Mouse (Mus musculus) limb, embryonic 12.5 days (tissue): ENCODE data around the gene Tprg. TPM values are rescaled to one million over a fixed set of nuclear protein-coding genes. Genes with fewer than 3 reads are reported as not detected.

Source experiments
- ATAC-seq: fragments of 200-750 bp; cut with Nextera tagmentation; 2 replicates; pipeline ENCODE4 v1.8.0; 2017; ENCODE audit warnings: low read depth, moderate TSS enrichment; ENCODE audit not compliant: insufficient number of reproducible peaks, insufficient read depth, low FRiP score, low TSS enrichment
- H3K27ac ChIP-seq: fragments of 300-500 bp; sonication (generic); 2 replicates; pipeline ENCODE4 v1.5.1; 2016; ENCODE audit warnings: mild to moderate bottlenecking, moderate library complexity
- H3K27me3 ChIP-seq: fragments of 300-500 bp; sonication (generic); 2 replicates; pipeline ENCODE4 v1.6.1; 2016; ENCODE audit warnings: mild to moderate bottlenecking, moderate library complexity
- H3K36me3 ChIP-seq: fragments of 300-500 bp; sonication (generic); 2 replicates; pipeline ENCODE4 v1.6.1; 2016; ENCODE audit warnings: mild to moderate bottlenecking, moderate library complexity
- H3K4me1 ChIP-seq: fragments of 300-500 bp; sonication (generic); replicated peaks from 2 replicates; pipeline ENCODE4 v1.6.1; 2016
- H3K4me2 ChIP-seq: fragments of 300-500 bp; sonication (generic); 2 replicates; pipeline ENCODE4 v1.6.1; 2016; ENCODE audit warnings: mild to moderate bottlenecking, moderate library complexity
- H3K4me3 ChIP-seq: fragments of 300-500 bp; sonication (generic); replicated peaks from 2 replicates; pipeline ENCODE4 v1.5.1; 2016; ENCODE audit warnings: mild to moderate bottlenecking
- H3K9ac ChIP-seq: fragments of 300-500 bp; sonication (generic); replicated peaks from 2 replicates; pipeline ENCODE4 v1.6.1; 2016; ENCODE audit warnings: mild to moderate bottlenecking, moderate library complexity
- H3K9me3 ChIP-seq: fragments of 300-500 bp; sonication (generic); 2 replicates; pipeline ENCODE4 v1.6.1; 2016; ENCODE audit warnings: mild to moderate bottlenecking, moderate library complexity
- WGBS: fragments of 180-500 bp; shearing (Covaris S2); methylation state at CpG from one replicate; pipeline ENCODE4 v1.1.7; 2016; 5-methylcytosine and 5-hydroxymethylcytosine counted together
- polyA plus RNA-seq: library from polyadenylated mRNA; unstranded; fragments of >200 nt; fragmentation: Nextera tagmentation; extraction: Ambion mirVana; gene quantifications from 2 replicates; pipeline ENCODE4 v1.2.1, GENCODE M21; 2016

Gene Tprg
- polyA plus RNA-seq, 1 experiment from 2014 or later = not detected

GRCm38 (mm10) chr16:25265177-25265576 lies 21.4 kb upstream of the Tprg start:
- no peaks in the 10 kb centered on the region for H3K4me1 ChIP-seq
- peaks cover 5% of the 10 kb centered on the region; the same call in 1 of the 2 replicates for H3K27me3 ChIP-seq
- H3K4me3 ChIP-seq = no peak overlapping the region
- H3K36me3 ChIP-seq = no peaks in the 10 kb centered on the region
- no peak overlapping the region for H3K9ac ChIP-seq
- H3K9me3 ChIP-seq = no peaks in the 10 kb centered on the region
- ATAC-seq = no peak
- 64% methylated on average over 11 of the region's 11 CpGs for WGBS
- no peak overlapping the region for H3K4me2 ChIP-seq
- H3K27ac ChIP-seq = no peak overlapping the region

- no peaks in the 10 kb centered on the region for H3K36me3 ChIP-seq
- H3K4me3 ChIP-seq = no peak overlapping the region
- 71% methylated on average over 4 of the region's 4 CpGs for WGBS
- no peaks in the 10 kb centered on the region for H3K4me1 ChIP-seq
- no peak for ATAC-seq
- H3K27me3 ChIP-seq = peaks cover 5% of the 10 kb centered on the region; the same call in 1 of the 2 replicates
- no peak overlapping the region for H3K9ac ChIP-seq
- H3K27ac ChIP-seq = no peak overlapping the region
- no peaks in the 10 kb centered on the region for H3K9me3 ChIP-seq
- no peak overlapping the region for H3K4me2 ChIP-seq
Measured at GRCm38 (mm10) chr16:25268276-25268675, 18.3 kb upstream of the Tprg start.

GRCm38 (mm10) chr16:25282563-25282962 lies 4.1 kb upstream of the Tprg start:
- no peaks in the 10 kb centered on the region for H3K9me3 ChIP-seq
- H3K4me3 ChIP-seq = no peak overlapping the region
- H3K27ac ChIP-seq = no peak overlapping the region
- H3K9ac ChIP-seq = no peak overlapping the region
- no peaks in the 10 kb centered on the region for H3K4me1 ChIP-seq
- no peak overlapping the region for H3K4me2 ChIP-seq
- no peak for ATAC-seq
- no peaks in the 10 kb centered on the region for H3K36me3 ChIP-seq
- no peaks in the 10 kb centered on the region for H3K27me3 ChIP-seq
- WGBS = 90% methylated on average over 4 of the region's 4 CpGs

GRCm38 (mm10) chr16:25293753-25294152 lies 7.1 kb downstream of the Tprg start:
- no peaks in the 10 kb centered on the region for H3K36me3 ChIP-seq
- no peak overlapping the region for H3K4me3 ChIP-seq
- no peaks in the 10 kb centered on the region for H3K27me3 ChIP-seq
- H3K27ac ChIP-seq = no peak overlapping the region
- 73% methylated on average over 2 of the region's 2 CpGs for WGBS
- H3K9me3 ChIP-seq = no peaks in the 10 kb centered on the region
- no peaks in the 10 kb centered on the region for H3K4me1 ChIP-seq
- no peak overlapping the region for H3K9ac ChIP-seq
- ATAC-seq = no peak
- no peak overlapping the region for H3K4me2 ChIP-seq

GRCm38 (mm10) chr16:25295546-25295945 lies 8.9 kb downstream of the Tprg start:
- 91% methylated on average over 11 of the region's 11 CpGs for WGBS

DNA sequence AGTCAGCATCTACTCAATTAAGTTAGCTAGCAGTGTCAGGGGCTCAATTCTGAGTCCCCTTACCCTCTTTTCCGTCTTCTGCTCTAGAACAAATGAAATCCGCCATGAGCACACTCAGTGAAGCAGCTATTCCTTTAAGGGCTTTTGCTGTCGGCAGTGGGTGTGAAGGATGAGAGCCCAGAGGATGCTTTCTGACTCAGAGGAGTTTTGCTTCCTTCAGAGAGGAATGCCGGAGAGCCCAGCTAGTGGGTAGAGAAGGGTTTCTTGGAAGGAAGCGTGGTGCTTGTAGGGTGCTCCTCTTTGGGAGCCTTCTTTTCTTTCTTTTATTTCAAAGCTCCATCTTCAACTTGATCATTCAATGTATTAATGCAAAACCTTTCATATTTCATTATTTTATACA lies 10.1 kb downstream of the Tprg start:
- WGBS = 88% methylated on average over 5 of the region's 5 CpGs
- Histone ChIP-seq H3K4me3 (no peak overlapping the region), H3K4me2 (no peak overlapping the region), H3K36me3 (no peaks in the 10 kb centered on the region), H3K27ac (no peak overlapping the region), H3K4me1 (no peaks in the 10 kb centered on the region), H3K27me3 (no peaks in the 10 kb centered on the region), H3K9ac (no peak overlapping the region), H3K9me3 (no peaks in the 10 kb centered on the region)
- no peak for ATAC-seq

More at GRCm38 (mm10) chr16:25295546-25295945, 8.9 kb downstream of the Tprg start:
- Histone ChIP-seq H3K4me1 (no peaks in the 10 kb centered on the region), H3K27ac (no peak overlapping the region), H3K36me3 (no peaks in the 10 kb centered on the region), H3K4me3 (no peak overlapping the region), H3K4me2 (no peak overlapping the region), H3K9ac (no peak overlapping the region), H3K27me3 (no peaks in the 10 kb centered on the region), H3K9me3 (no peaks in the 10 kb centered on the region)
- ATAC-seq = no peak

DNA sequence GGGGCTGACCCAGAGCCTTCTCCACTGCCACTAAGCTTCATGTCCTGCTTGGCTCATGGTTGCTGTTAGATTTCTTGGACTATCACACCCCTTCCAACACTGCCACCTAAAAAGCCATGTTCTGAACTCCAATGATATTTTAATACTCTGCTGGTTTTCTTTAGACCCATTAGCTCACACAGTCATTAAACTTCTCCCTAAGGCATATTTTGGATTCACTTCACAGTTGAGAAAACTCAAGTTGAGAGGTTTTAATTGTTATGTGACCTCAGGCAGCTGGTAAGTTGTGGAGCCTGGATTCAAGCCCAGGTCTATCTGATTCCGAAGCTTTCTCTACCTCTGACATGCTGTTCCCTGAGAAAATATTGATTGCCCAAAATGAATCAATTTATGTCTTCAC lies 11.6 kb downstream of the Tprg start:
- Histone ChIP-seq H3K27me3 (no peaks in the 10 kb centered on the region), H3K36me3 (no peaks in the 10 kb centered on the region), H3K4me2 (no peak overlapping the region), H3K9me3 (no peaks in the 10 kb centered on the region), H3K4me1 (no peaks in the 10 kb centered on the region), H3K27ac (no peak overlapping the region), H3K9ac (no peak overlapping the region), H3K4me3 (no peak overlapping the region)
- ATAC-seq = no peak
- 78% methylated on average over 1 of the region's 1 CpGs for WGBS

- Histone ChIP-seq H3K4me1 (no peaks in the 10 kb centered on the region), H3K27ac (no peak overlapping the region), H3K36me3 (no peaks in the 10 kb centered on the region), H3K4me3 (no peak overlapping the region), H3K4me2 (no peak overlapping the region), H3K9ac (no peak overlapping the region), H3K9me3 (no peaks in the 10 kb centered on the region), H3K27me3 (no peaks in the 10 kb centered on the region)
- no peak for ATAC-seq
- 86% methylated on average over 4 of the region's 4 CpGs for WGBS
Measured at GRCm38 (mm10) chr16:25302616-25303015, 16.0 kb downstream of the Tprg start.

- no peaks in the 10 kb centered on the region for H3K4me1 ChIP-seq
- no peak overlapping the region for H3K4me3 ChIP-seq
- H3K27ac ChIP-seq = no peak overlapping the region
- H3K36me3 ChIP-seq = no peaks in the 10 kb centered on the region
- ATAC-seq = no peak
- no peaks in the 10 kb centered on the region for H3K27me3 ChIP-seq
- H3K9me3 ChIP-seq = no peaks in the 10 kb centered on the region
- no peak overlapping the region for H3K4me2 ChIP-seq
- 65% methylated on average over 5 of the region's 5 CpGs for WGBS
- no peak overlapping the region for H3K9ac ChIP-seq
Measured at GRCm38 (mm10) chr16:25314006-25314405, 27.4 kb downstream of the Tprg start.

DNA sequence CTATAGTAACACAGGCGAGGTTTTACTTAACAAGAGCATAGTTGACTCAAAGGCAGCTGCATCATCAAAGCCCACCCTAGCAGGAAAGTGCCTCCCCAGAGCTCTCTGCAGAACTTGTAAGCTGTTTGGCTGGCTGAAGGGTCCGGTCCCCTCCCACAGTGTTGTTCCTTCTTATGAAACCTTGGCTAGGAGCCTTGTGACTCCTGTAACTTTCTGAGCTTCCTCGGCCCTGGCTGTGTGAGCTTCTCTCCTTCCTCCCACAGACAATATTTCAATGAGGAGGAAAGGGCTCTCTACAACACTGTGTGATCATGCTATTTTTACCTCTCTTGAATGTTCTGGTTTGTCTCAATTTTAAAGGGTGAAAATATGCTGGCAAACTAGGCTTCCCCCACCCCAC lies 28.5 kb downstream of the Tprg start:
- ATAC-seq = no peak
- Histone ChIP-seq H3K4me1 (no peaks in the 10 kb centered on the region), H3K9me3 (no peaks in the 10 kb centered on the region), H3K27me3 (no peaks in the 10 kb centered on the region), H3K4me3 (no peak overlapping the region), H3K27ac (no peak overlapping the region), H3K4me2 (no peak overlapping the region), H3K9ac (no peak overlapping the region), H3K36me3 (no peaks in the 10 kb centered on the region)
- 68% methylated on average over 3 of the region's 3 CpGs for WGBS

DNA sequence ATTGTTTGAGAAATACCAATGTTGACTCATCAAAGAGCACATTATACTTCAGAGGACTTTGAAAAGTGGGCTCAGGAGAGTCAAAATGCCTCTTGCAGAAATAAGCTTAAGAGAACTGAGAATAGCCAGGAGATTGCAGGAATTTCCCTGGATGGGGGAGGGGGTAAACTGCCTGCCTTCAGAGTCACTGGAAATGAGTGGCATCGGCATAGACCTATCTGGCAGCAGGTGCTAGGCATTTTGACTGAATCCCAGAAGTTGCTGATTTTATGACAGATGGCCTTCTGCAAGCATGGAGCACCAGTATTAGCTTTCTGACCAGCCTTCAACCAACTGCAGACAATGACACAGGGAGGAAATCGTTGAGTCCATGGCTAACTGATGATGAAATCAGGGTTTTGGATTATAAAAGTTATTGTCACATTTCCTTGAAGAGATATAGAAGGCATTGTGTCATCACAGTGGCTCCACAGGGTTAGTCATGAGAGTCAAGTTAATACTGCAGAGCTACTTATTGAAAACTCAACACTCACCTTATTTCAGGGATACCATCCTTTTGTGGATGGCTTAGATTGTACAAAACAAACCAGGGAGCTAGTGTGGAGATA lies 39.1 kb downstream of the Tprg start:
- H3K4me2 ChIP-seq = no peak overlapping the region
- 75% methylated on average over 2 of the region's 2 CpGs for WGBS
- no peaks in the 10 kb centered on the region for H3K4me1 ChIP-seq
- no peaks in the 10 kb centered on the region for H3K9me3 ChIP-seq
- no peaks in the 10 kb centered on the region for H3K27me3 ChIP-seq
- no peak overlapping the region for H3K9ac ChIP-seq
- ATAC-seq = no peak
- no peaks in the 10 kb centered on the region for H3K36me3 ChIP-seq
- H3K4me3 ChIP-seq = no peak overlapping the region
- no peak overlapping the region for H3K27ac ChIP-seq
